Mouse (Mus musculus) skeletal muscle tissue, adult 2 months (tissue): Measurements from ENCODE around the gene Dhx30.
"Not testable (repeated sequence)": the region's sequence is repeated elsewhere in the genome, so short reads cannot be mapped to it uniquely, and the experiment has no call there.

Experiments used
- DNase-seq: peaks from one replicate; pipeline ENCODE4 v3.0.0-alpha.2; 2012; ENCODE audit warnings: low read depth, low spot score

Dhx30 gene

DNA sequence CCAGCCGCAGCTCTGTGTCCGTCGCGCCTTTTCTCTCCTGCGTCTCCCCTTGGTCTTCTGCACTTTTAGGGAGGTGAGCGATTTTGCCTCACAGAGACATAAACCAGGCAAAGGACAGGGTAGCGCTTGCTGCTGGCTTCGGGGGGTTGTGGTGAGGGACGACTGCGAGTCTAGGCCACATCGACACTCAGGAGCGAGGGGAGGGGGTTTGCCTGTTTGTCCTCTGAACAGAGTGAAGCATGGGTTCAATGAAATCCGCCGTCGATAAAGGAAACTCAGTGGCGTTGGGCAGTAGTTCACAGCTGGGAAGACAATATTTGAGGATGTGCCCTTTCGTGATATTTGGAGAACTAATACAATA, at the start of gene Dhx30:
Dhx30 (minus strand) TSS at position 52 of the 361 bp plus-strand sequence.
- no peak for DNase-seq

DNA sequence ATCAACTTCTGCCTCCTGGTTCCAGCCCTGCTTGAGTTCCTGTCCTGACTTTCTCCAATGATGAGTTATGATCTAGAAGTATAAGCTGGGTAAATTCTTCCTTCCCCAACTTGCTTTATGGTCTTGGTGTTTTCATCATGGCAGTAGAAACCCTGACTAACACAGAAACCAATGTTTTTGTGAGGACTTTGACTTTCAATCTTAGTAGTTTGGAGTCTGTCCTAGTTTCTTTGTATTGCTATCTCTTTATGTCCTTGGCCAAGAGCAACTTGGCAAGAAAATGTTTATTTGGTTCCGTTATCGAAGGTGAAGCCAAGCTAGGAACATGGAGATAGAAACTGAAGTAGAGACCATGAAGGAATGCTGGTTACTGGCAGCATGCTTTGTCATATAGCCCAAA, 45.4 kb upstream of the Dhx30 start:
- DNase-seq: no peak

DNA sequence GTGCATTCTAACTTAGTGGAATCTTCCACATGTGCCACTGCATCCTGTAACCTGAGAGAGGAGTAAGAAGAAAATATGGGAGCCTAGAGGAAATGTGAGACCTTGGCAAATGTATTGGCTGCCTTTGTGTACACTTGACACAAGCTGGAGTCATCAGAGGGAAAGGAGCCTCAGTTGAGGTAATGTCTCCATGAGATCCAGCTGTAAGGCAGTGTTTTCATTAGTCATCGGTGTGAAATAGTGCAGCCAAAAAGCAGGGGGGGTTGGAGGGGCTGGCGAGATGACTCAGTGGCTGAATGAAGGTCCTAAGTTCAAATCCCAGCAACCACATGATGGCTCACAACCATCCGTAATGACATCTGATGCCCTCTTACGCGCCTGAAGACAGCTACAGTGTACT, 44.8 kb upstream of the Dhx30 start:
- DNase-seq: peak; percentile 2

DNA sequence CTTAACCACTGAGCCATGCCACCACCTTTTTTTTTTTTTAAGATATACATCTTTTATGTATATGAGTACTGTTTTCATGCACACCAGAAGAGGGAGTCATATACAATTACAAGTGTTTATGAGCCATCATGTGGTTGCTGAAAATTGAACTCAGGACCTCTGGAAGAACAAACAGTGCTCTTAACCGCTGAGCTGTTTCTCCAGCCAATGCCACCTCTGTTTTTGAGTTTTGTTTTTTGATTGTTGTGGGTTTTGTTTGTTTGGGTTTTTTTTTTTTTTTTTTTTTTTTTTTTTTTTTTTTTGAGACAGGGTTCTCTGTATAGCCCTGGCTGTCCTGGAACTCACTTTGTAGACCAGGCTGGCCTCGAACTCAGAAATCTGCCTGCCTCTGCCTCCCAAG, 42.9 kb upstream of the Dhx30 start:
- not testable (repeated sequence) for DNase-seq

DNA sequence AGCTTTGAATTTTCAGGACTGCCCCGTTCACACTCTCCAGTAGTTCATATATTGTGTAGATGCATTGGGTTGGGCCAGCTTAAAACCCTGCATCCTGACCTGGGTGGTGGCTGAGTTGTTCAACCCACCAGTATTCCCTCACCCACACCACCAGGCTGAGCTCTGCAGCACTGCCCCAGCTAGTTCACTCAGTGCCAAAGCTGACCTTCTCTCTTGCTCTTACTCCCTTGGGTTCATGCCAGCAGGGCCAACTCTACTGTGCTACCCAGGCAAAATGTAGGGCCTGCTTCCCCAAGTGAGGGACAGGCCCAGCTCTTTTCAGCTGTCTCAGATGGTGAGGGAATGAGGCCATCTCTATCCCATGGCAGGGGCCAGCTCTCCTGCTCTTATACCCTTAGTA, 41.4 kb upstream of the Dhx30 start:
- no peak for DNase-seq

DNA sequence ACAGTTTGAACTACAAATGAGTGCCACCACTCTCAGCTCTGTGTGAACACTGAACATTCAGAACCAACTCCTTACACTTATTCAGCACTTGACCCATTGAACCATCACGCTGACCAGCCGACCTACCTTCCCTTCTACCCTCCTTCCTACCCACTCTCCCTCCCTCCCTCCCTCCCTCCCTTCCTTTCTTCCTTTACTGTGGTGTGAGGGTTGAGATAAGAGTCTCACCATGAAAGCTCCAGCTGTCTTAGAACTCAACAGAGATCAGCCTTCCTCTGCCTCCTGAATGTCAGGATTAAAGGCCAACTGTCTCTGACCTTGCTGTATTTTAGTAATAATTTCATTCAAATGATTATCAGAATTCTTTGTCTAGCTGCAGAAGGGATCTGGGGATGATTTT, 31.0 kb upstream of the Dhx30 start:
- no peak for DNase-seq

DNA sequence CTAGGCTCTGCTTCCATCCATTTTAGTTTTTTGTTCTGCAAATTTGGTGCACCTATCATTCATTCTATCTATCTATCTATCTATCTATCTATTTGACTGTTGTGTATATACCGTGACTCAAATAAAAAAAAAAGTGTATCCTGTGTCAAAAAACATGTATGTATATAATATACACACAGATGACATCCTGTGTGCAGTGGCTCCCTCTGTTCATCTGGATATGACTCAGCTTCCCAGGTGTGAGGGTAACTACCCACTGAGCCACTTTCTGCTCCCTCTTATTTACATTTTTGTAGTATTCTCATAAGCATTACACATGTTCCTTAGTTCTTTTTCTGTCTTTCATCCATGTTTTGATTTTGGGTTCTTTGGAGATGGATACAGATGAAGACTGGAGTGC, 24.5 kb upstream of the Dhx30 start:
- DNase-seq: no peak

DNA sequence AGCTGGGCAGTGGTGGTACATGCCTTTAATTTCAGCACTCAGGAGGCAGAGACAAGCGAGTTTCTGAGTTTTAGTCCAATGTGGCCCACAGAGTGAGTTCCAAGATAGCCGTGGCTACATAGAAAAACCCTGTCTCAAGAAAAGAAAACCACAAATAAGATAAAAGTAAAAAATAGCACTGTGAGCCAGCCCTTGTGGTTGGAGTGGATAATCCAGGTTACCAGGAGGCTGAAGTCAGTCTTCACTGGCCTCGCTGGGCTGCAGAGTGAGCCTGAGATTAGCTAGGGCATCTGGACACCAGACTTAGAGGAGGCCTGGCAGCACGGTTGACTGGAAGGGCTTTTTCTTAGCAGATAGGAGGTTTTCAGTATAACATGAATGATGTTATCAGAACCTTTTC, 21.5 kb upstream of the Dhx30 start:
- DNase-seq: no peak

DNA sequence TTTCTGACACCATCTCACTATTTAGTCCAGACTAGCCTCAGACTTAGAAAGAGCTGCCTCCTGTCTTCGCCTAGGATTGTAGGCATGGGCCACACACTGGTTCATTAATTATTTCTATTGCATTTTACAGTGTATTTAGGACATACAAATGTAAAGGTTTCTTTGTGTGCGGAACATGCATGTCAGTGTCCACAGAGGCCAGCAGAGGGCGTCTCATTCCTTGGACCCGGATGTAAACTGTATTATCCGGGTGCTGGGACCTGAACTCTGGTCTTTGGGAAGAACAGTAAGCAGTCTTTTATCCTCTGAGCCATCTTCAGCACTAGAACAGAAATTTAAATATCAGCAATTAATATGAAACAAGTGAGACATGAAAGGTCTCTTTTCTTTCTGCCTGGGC, 16.5 kb upstream of the Dhx30 start:
- DNase-seq: no peak

DNA sequence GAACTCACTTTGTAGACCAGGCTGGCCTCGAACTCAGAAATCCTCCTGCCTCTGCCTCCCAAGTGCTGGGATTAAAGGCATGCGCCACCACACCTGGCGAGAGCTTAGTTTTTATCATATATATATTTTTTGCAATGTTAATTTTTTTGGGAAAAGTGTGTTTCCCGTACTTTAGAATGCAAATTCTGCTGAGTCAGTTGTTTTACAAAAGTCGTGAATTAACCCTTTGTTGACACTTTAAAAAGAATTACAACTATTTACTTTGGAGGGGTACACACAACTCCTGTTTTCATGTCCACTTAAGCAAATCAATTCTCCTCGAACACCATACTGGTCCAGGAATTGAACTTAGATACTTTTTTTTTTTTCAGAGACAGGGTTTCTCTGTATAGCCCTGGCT, 15.3 kb upstream of the Dhx30 start:
- DNase-seq: no peak

DNA sequence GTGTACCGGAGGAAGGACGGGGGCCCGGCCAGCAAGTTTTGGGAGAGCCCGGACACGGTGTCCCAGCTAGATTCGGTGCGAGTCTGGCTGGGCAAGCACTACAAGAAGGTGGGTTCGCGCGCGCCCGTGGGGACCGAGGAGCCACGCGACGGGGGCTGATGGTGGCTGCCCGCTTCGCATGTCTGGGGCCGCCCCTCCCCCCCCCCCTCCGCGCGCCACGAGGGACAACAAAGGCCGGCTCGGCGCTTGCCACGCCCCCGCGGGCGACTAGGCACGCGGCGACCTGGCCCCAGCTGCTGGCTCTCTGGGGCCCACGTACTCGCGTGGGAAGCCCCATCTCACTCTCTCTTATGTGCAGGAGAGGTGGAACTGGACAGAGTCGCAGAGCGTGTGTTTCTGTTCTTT, 14.6 kb upstream of the Dhx30 start:
- DNase-seq: peak; percentile 10

DNA sequence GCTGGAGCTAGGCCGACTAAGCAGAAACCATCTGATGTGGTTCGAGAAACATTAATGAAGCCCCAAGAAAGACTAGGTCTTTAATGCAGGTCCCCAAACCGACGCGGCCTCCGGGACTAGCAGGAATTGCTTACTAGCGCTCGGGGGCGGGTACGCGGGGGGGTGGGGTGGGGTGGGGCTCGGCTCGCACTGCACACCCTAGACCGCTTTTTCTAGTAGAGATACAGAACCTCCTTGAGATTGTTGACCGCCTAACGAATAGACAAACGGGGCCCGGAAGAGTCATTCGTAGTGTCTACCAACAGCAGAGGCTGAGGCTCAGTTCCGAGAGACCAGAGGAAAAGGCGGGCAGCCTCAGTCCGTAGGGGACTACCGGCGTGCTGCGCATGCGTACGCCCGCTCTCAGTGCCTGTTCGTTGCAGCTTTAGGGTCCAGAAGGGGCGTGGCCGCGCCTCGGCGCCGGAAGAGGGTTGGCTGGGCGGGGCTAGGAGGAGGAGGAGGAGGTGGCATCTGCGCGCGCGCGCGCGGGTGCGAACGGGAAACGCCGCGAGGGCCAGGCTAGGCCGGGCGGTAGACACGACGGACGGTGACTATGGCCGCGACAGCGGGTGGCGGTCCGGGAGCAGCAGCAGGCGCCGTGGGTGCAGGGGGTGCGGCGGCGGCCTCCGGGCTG, 14.0 kb upstream of the Dhx30 start:
- DNase-seq: peak; percentile 99

DNA sequence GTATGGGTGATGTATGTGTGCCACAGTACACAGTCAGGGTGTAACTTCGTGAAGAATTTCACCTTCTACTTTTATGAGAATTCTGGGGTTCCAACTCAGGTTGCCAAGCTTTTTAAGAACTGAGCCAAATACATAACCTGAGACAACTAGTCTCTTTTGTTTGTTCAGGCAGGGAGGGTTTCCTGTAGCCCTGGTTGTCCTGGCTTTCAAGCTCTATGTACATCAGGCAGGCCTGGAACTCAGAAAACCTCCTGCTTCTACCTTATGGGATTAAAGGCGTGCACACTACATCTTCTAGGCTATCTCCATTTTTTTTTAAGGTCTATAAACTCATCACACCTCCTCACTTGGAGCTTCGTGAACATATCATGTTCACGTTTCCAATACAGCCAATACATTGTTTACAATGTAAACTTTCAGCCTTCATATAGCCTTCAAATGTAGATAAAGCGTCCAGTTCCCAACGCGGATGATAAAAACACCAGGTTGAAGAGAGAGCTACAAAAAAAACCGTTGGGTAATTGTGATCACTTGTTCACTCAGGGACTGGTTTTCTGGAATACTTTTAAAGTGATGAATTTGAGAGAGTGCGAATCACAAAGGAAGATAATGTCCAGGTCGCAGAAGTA, 13.4 kb upstream of the Dhx30 start:
- DNase-seq: no peak

DNA sequence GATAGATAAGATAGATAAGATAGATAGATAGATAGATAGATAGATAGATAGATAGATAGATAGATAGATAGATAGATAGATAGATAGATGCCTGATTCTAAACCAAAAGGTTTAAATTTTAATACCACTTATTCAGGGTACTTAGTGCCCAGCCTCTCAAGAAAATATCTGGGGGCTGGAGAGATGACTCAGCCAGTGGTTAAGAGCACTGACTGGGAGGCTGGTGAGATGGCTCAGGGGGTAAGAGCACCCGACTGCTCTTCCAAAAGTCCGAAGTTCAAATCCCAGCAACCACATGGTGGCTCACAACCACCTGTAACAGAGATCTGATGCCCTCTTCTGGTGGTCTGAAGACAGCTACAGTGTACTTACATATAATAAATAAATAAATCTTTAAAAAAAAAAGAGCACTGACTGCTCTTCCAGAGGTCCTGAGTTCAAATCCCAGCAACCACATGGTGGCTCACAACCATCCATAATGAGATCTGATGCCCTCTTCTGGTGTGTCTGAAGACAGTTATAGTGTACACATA, 6.4 kb upstream of the Dhx30 start:
- not testable (repeated sequence) for DNase-seq

DNA sequence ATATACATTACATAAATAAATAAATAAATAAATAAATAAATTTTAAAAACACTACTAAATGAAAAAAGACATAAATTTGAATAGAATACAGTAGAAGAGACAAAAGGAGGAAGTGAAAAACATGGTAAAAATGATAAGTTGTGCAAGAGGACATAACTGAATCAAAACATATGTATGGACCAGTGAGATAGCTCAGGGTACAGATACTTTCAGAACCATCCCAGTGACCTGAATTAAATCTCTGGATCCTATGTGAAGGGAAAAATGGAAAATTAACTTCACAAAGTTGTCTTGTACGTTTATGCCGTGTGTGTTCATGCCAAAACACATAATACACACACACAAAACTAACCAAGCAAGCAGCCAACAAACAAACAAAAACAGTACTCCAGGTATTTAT, 5.7 kb upstream of the Dhx30 start:
- no peak for DNase-seq

DNA sequence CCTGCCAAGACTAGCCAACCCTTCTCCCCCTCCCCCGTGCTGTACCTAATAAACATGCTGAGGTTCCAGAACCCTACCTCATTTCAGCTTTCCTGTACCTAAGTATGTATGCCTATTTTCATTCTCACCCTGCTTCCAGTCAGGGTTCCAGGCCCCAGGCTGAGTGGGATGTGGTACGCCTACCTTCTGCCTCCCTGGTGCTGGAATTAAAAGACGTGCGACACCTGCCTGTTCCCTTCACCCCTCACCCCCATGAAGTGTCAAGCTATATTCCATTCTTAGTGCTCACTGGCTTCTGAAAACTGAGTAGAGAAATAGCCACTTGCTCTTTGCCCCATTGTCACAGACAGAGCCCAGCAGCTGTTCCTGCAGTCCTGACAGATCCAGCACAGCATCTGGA, 3.8 kb upstream of the Dhx30 start:
- DNase-seq: no peak

DNA sequence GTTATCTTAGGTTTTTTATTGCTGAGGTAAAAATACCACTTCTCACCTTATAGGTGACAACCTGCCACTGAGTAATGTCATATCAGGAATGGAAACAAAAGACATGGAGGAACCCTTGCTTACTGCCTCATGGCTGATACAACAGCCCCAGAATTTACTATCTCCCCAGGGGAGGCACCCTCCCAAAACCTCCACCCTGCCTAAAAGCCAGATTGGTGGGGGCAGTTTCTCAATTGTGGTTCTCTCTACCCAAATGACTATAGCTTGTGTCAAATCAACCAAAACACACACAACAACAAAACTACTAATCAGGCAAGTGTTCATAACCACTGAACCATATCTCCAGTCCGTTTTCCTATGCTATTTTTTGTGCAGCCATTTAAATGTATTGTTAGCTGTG, 619 bp upstream of the Dhx30 start:
- DNase-seq: no peak

DNA sequence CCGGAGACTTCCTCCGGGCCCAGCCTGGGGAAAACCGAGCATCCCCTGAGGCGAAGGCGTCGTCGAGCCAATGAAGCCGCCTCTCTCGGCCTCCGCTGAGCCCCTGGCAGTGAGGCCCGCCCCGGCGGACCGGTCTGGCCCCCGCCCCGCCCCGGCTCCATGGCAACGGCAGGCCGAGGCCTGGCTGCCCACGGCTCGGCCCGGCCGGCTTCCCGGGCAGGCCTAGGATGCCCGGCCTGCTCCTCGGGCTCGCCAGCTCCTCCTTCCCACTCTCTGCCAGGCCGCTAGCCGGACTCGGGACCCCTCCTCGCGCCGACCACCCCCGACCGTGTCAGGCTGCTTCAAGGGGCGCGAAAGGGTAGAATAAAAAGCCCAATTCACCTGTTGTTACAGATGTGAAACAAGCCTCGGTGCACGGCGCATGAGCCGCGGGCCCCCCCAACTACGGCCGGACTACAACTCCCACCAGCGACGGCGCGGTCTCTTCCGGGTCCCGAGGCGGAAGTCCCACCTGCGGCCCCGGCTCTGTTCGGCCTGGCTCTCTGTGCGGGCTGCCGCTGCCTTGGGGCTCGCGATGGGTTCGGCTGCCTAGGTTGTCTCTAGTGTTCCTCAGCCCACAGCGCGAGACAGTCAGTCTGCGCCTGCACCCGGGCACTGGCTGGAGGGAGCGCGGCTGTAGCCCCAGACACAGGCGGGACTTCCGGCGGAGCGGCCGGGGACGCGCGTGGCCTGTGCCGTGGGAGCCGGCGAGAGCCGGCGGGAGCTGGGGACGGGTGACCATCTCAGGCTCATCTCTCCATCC, 452 bp downstream of the Dhx30 start, which contains the start of gene Smarcc1:
Smarcc1 (plus strand) TSS at position 732 of the 802 bp plus-strand sequence.
- DNase-seq: peak; percentile 67

DNA sequence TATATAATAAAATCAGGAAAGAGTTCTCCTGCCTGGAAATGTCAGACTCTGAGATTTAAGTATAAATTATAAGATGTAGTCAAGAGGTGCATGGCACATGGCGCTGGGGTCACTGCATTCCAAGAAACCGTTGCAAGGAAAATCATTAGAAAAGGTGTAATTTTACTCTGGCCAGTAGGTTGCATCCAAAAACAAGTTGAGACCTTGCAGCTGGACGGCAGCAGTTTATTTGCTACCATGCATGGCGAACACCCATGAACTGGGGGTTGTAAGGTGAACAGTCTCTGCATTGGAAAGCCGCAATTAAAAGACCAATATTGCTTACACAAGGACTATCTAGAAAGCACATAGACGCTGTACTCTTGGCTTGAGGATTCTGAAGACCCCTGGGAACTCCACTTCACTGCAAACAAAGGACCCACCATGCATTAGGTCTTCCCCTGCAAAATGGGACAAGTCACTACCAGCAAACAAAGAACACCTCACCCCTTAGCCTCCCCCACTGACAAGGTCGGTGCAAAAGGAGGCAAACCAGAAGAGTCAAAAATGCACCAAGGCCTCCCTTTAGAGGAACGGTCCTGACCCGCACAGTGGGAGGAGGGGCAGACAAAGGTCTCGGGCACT, 1.2 kb downstream of the Dhx30 start:
- DNase-seq: no peak

DNA sequence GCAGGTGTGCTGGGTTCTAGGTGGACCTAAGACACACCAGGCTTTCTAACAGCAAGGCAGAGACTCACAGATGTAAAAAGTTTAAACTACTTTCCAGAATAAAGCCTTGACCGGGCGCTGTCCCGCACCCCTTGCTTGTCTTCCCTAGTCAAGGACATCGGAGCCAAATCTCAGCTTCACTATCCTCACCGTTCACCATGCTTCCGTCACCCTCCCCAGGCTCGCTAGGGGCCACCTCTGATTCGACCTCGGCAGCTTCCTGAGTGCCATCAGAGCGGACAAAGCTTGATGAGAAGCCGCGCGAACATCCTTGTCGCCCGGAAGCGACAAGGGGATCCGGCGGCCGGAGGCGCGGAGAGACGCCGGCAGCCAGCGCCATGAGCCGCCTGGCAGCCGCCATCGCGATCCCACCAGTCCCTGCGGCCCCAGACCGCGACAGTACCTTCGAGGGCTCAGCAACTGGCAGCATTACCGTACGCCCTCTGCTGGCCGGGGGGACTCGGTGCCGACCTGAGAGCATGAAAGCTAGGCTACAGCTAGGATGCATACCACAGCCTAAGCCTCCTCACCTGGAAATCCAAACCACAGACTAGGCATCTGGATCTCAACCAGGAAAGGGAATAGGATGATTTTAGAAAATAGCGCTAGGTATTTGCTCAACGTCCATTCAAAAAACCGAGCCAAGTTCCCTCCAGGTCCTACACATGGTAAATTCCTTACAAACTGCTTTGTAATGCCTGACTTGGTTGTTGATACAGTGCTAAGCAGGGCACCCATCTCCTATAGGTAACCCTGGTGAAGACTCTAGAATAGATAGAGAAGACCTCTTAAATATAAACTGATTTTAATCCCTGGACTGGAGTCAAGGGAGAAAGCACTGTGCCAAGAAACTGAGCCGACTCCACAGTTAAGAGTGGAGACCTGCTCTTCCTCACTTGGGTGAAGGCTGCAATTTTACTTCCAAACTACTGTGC, 16.7 kb downstream of the Dhx30 start:
- DNase-seq: peak; percentile 79

DNA sequence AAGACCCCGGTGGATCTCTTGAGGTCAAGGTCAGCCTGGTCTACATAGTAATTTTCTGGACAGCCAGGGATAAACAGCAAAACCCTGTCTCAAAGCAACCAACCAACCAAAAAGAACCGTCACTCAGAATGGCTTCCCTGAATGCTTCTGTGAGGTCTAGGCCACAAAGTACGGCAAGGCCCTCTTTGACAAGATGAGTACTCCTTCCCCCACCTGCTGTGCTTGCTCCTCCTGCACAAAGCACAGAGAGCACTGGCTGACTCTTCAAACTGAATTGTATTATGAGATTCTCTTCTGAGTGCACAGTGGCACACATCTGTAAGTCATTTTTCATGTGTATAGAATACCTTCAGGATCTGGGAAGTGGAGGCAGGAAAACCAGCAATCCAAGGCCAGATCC, 19.8 kb downstream of the Dhx30 start:
- DNase-seq: no peak
